Mouse (Mus musculus): ENCODE results near the gene Rps6ka5.

DNA sequence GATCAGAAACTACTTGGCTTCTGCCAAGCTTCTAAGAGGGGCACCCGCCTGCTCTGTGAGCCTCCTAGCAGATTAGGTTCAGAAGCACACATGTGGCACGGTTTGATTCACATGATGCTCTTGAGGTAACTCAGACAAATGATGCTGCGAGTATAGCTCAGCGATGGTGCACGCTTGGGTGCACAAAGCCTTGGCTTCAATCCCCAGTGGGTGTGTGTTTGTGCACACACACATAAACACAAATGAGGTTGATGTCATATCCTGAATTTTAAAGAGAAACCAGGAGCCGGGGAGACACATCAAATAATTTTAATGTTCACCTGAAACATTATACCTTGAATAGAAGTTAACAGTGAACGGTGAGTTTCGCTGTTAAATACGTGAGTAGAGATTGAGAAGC is 199.5 kb downstream of the Rps6ka5 start:
- TF ChIP-seq CTCF (IDR thresholded peaks at IDR 0.05; ENCODE audit: low read depth), result no peak
- TF ChIP-seq EP300 (IDR thresholded peaks at IDR 0.05; ENCODE audit: low read depth), result no peak
